In the genomic region with DNA sequence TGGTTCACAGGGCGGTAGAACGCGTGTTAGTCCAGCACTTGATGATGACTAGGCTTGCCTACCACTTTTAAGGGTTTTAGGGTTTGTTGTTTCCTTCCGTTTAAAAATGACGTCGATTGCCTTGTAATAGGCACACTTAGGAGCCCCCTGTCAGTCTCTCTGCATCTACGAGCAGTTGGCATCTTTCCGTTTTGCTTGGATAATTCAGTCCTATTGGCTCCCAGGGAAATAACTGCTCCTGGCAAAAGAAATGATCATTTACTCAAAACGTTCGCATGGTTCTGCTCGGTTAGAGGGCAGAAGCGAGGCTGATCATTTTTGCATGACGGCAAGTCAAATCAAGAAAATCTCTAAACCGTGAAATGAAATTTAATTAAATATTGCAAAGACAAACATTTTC, we compare ENCODE assay signal across 1 mouse cellular context.
TF ChIP-seq lines count a peak whose summit lies in the region.

No protein-coding gene starts in this region.

TF ChIP-seq in CH12.LX, 34 proteins besides CTCF, POLR2A, EP300 and RAD21 (continued from another document):
- TF ChIP-seq HCFC1 (IDR thresholded peaks at IDR 0.05; ENCODE audit: low read depth, low read length) (no peak), TBP (conservative IDR thresholded peaks at IDR 0.05; ENCODE audit: low read depth, low read length) (no peak), MAX (IDR thresholded peaks at IDR 0.05; ENCODE audit: low read length) (no peak)
